Mouse (Mus musculus) macrophage (primary cell): ENCODE results near the gene Tesc. TPM values are rescaled to one million over a fixed set of nuclear protein-coding genes. Genes with fewer than 3 reads are reported as not detected.

Experiments
- H3K27ac ChIP-seq: fragments of 350-480 bp; formaldehyde crosslinking; 2 replicates; pipeline ENCODE4 v1.9.0; 2021
- H3K36me3 ChIP-seq: fragments of 350-480 bp; formaldehyde crosslinking; 2 replicates; pipeline ENCODE4 v1.9.0; 2021; ENCODE audit errors: inconsistent target
- H3K4me3 ChIP-seq: fragments of 350-480 bp; formaldehyde crosslinking; 2 replicates; pipeline ENCODE4 v1.9.0; 2021; ENCODE audit errors: inconsistent target
- H3K79me2 ChIP-seq: fragments of 350-480 bp; formaldehyde crosslinking; 2 replicates; pipeline ENCODE4 v1.9.0; 2021; ENCODE audit errors: inconsistent target
- WGBS: methylation state at CpG from one replicate; pipeline ENCODE4 v1.1.7; 2026; ENCODE audit warnings: inconsistent platforms; ENCODE audit not compliant: missing documents; 5-methylcytosine and 5-hydroxymethylcytosine counted together
- polyA plus RNA-seq: library from polyadenylated mRNA; stranded (reverse); fragments of 250-400 nt; gene quantifications from 3 replicates; pipeline ENCODE4 v1.2.4, GENCODE M21; 2018; ENCODE audit warnings: inconsistent platforms

Tesc gene
- polyA plus RNA-seq, 1 experiment from 2014 or later = not detected

DNA sequence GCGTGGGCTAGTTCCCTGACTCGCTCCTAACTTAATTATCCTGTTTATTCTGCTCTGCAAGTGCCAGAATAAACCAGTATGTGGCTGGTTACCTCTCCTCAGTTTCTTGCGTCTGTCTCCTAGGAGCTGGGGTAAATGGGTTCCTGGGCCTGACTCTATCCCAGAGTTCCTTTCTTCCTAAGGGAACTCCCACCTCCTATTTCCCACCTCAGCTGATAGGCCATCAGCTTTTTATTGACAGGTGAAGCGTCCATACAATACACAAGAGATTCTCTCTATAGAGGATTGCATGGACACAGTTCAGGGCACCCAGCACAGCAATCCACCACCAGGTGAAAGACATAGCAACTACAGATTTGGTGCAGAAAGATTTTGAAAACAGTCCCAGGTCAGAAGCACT, 16.2 kb downstream of the Tesc start:
- WGBS = 93% methylated on average over 4 of the region's 4 CpGs

DNA sequence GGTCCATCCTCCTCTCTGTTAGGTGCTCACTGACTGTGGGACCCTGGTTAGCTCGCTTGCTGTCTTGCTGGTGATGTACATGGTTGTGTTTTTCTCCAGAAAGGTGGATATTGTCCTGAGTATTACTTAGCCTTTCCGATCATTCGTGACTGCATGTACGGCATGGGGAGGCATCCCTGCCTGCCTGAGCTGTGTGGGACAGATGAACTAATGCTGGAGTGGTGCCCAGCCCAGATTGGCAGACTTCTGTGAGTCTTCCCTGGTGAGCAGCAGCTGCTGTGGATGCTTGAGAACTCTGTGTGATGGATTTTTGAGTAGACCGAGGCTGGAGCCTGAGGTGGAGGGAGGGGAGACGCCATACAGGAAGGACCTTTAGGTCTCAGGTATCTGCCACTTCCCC, 17.4 kb downstream of the Tesc start:
- 90% methylated on average over 5 of the region's 6 CpGs for WGBS
- Histone ChIP-seq H3K36me3 (no peaks in the 10 kb centered on the region), H3K27ac (no peak overlapping the region)

More for the DNA sequence above, 16.2 kb downstream of the Tesc start:
- Histone ChIP-seq H3K36me3 (no peaks in the 10 kb centered on the region), H3K4me3 (no peak overlapping the region), H3K27ac (no peak overlapping the region), H3K79me2 (no peaks in the 10 kb centered on the region)

DNA sequence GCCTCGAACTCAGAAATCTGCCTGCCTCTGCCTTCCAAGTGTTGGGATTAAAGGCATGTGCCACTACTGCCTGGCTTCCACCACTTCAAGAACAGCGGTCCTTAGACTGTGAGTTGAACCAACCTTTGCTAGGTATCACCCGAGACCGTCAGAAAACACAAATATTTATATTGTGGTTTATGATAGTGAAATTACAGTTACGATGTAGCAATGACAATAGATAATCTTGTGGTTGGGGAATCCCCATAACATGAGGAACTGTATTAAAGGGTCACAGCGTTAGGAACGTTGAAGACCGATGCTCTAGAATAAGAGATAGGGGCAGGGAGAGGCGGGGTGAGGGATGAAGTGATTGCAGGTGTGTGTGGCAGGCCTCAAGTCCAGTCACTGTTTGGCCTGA, 17.8 kb downstream of the Tesc start:
- Histone ChIP-seq H3K4me3 (no peak overlapping the region), H3K27ac (no peak overlapping the region), H3K79me2 (no peaks in the 10 kb centered on the region), H3K36me3 (no peaks in the 10 kb centered on the region)
- WGBS = 36% methylated on average over 8 of the region's 9 CpGs

More for the DNA sequence above, 17.4 kb downstream of the Tesc start:
- no peak overlapping the region for H3K4me3 ChIP-seq
- no peaks in the 10 kb centered on the region for H3K79me2 ChIP-seq

DNA sequence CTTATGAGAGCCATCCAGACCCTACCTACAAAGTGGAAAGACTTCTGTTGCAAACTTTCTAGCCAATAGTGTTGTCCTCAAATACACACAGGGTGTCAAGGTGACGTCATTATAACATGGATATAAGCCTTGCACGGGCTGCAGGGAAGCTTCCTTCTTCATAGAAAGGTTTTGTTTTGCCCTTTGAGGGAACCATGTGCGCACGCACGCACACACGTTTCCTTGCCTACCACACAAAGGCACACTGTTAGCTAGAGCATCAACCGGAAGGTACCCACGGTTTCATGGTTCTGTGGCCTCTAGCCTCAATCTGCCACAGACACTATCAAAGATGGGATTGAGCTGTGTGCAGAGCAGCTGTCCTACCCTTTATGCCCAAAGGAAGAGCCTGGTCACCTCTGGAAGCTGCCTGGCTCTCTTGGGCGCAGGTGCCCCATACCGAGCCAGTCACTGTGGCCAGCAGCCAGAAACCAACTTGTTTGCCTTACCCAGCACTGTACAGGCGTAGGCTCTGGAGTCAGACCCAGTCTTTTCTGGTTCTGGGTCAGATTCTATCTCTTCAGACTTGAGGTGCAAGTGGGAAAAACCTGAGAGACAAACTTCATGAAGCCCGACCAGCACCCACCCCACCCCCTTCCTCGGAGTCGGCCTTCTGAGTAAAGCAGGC, 19.7 kb downstream of the Tesc start:
- Histone ChIP-seq H3K79me2 (no peaks in the 10 kb centered on the region), H3K27ac (no peak overlapping the region), H3K4me3 (no peak overlapping the region), H3K36me3 (no peaks in the 10 kb centered on the region)
- WGBS = 78% methylated on average over 14 of the region's 14 CpGs

DNA sequence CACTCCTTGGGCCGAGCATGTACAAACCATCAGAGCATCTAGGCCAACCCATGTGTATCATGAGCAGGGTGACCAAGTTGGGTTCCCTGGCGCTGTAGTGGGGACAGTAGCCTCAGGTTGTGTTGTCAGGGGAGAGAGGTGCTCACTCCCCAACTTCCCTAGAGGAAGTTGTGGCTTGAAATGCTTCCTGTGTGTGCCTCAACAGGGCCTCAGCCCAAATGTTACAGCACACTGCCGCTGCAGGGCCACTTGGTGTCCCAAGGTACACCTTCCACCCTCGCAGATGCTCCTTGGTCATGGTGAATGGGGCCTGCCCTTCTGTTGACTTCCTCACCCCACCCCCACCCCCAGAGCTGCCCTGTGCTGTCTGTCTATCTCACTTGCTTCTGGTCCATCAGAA, 20.9 kb downstream of the Tesc start:
- no peaks in the 10 kb centered on the region for H3K36me3 ChIP-seq
- no peak overlapping the region for H3K27ac ChIP-seq
- 15% methylated on average over 4 of the region's 4 CpGs for WGBS
- H3K79me2 ChIP-seq = no peaks in the 10 kb centered on the region
- no peak overlapping the region for H3K4me3 ChIP-seq

DNA sequence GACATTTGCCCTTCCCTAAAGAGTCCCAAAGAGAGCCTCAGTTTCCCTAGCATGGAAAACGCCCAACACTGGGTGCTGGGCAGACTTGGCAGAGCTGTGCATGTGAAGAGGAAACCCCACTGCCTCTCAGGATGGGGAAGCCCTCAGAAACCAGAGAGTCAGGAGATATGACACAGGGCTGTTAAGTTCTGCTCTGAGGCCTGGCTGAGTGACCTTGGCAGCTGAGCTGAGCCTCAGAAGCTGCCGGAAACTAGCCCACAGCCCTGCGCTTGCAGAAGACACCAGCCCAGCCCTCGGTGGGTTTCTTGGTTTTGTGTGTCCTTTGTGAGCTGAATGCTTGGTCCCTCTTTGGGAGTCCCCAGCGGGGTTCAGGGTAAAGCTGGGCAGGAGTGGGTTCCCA, 21.4 kb downstream of the Tesc start:
- Histone ChIP-seq H3K36me3 (no peaks in the 10 kb centered on the region), H3K4me3 (no peak overlapping the region), H3K79me2 (no peaks in the 10 kb centered on the region), H3K27ac (no peak overlapping the region)
- WGBS = 13% methylated on average over 5 of the region's 5 CpGs

DNA sequence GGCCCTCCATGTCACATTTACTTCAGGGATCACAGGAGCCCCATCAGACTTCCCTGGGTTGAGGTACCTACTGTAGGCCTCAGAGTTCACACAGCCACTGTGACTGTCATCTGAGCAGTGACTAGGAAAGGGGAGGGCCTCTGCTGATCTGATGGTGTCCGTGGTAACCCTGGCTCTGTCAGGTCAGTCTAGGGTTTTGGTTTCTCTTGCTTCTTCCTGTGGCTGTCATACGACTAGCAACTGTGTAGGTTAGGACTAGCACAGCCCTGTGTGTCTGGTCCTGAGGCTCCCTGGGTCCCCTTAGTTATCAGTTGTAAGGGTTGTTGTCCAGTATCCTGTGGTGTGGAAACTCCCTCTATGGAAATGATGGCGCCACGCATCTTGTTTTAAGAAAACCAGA, 23.2 kb downstream of the Tesc start:
- Histone ChIP-seq H3K4me3 (no peak overlapping the region), H3K36me3 (no peaks in the 10 kb centered on the region), H3K27ac (no peak overlapping the region), H3K79me2 (no peaks in the 10 kb centered on the region)
- 54% methylated on average over 4 of the region's 4 CpGs for WGBS

DNA sequence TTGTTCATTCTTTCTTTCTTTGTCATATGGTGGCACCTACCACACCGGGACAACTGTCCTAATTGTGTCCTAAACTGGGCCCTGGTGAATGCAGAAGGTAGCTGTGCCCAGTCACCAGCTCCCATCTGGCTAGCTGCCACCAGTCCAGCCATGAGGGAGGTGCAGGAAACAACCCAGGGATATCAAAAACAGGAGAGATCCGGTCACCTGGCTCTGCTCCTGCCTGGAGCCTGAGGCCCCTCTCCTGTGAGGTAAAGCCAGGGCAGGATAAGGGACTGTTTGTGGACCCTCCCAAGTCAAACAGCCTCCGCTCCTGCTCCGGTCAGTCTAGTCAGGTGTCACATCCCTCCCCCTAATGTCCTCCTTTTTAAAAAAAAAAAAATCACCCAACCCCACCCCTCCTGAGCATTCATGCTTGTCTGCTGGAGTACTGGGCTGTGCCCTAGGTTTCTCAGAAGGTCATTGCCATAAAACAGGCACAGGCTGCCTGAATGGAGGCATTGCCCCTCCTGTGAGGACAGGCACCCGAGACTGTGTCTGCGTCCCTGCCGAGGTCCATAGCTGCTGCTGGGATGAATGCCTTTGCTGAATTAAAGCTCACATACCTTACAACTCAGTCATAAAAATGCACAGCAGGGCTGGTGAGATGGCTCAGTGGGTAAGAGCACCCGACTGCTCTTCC, 24.6 kb downstream of the Tesc start:
- H3K27ac ChIP-seq = no peak overlapping the region
- no peaks in the 10 kb centered on the region for H3K36me3 ChIP-seq
- no peaks in the 10 kb centered on the region for H3K79me2 ChIP-seq
- no peak overlapping the region for H3K4me3 ChIP-seq
- WGBS = 92% methylated on average over 8 of the region's 8 CpGs

DNA sequence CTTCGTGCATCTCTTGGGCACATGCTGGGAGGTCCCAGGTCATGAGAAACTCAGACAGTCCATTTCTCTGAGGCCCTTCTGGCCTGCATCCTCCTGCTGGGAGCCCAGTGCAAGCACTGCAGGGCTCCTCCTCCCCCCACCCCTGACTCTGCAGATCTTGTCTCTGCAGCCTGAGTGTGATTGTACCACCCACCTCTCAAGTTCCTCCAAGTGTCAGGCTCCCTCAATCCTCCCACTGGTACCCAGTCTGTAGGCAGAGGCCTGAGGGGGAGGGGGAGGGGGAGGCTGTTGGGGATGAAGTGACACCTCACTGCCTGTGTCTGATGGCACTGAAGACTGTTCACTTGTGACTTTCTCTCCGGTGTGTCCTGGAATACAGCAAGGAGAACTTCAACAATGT, 25.7 kb downstream of the Tesc start:
- H3K36me3 ChIP-seq = no peaks in the 10 kb centered on the region
- WGBS = 95% methylated on average over 2 of the region's 2 CpGs
- no peak overlapping the region for H3K4me3 ChIP-seq
- H3K27ac ChIP-seq = no peak overlapping the region
- no peaks in the 10 kb centered on the region for H3K79me2 ChIP-seq

DNA sequence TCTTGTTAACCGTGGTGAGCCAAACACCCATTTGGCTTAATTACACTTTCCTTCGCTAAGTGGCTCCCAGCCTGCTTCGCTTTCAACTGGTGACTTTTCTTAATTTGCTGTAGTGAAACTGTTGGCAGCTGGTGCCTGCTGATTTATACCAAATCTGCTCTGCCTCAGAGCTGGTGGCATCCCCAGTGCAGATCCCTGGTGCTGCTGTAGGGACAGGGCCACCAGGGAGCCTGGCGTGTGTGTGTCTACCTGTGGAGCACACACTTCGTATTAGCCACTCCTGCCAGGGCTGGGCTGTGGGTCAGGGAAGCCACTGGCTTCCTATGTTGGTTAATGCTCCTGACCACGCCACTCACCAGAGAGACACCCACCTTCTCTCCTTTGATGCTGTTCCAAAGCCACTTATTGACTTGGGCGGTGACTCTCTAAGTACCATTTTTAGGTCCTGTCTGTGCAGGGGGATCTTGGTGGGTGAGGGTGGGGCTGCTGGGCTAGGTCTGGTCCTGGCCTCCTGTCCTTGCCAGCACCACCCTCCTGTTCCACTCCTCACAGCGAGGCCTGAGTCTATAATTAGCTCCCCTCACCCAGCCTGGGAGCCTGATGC, 30.1 kb downstream of the Tesc start:
- Histone ChIP-seq H3K36me3 (no peaks in the 10 kb centered on the region), H3K4me3 (no peak overlapping the region), H3K79me2 (no peaks in the 10 kb centered on the region), H3K27ac (no peak overlapping the region)
- WGBS = 43% methylated on average over 8 of the region's 8 CpGs

DNA sequence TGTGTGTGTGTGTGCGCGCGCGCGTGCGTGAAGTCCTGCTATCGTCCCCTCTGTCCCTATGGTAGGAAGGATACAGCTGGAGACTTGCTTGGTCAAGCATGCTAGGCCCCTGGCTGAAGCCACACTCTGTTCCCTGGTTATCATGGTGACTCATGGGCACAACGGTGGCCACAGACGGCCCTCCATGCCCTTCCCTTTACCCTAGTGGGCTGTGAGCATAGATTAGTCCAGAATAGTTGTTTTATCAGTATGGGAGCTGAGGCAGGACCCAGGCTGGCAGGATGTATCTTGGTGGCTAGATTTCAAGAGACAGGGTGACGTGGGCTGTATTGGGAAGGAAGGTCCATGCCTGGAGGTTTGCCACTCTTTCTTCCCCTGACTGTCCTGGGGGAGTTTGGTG, 31.3 kb downstream of the Tesc start:
- no peak overlapping the region for H3K4me3 ChIP-seq
- no peak overlapping the region for H3K27ac ChIP-seq
- H3K36me3 ChIP-seq = no peaks in the 10 kb centered on the region
- no peaks in the 10 kb centered on the region for H3K79me2 ChIP-seq
- 92% methylated on average over 9 of the region's 10 CpGs for WGBS

DNA sequence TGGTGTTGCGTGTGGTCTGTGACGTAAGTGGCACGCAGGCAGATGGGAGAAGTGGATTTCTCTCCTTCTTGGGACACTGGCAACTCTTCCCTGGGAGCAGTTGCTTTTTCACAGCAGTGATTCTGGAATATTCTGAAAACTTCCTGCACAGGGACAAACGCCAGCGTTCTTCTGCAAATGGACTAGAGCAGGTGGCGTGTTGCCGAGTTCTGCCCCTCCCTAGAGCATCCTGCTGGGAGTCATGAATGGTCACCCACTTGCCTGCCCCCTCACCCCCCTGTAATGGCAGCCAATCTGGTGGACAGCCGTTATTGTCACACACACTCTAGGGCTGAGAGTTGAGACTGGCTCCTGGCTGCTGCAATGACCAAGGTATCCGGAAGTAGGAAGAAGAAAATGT, 32.1 kb downstream of the Tesc start:
- Histone ChIP-seq H3K4me3 (no peak overlapping the region), H3K36me3 (0 out of 2 replicates have a peak, but pooled peaks cover 3% of the 10 kb centered on the region), H3K27ac (no peak overlapping the region), H3K79me2 (no peaks in the 10 kb centered on the region)
- WGBS = 89% methylated on average over 9 of the region's 9 CpGs

DNA sequence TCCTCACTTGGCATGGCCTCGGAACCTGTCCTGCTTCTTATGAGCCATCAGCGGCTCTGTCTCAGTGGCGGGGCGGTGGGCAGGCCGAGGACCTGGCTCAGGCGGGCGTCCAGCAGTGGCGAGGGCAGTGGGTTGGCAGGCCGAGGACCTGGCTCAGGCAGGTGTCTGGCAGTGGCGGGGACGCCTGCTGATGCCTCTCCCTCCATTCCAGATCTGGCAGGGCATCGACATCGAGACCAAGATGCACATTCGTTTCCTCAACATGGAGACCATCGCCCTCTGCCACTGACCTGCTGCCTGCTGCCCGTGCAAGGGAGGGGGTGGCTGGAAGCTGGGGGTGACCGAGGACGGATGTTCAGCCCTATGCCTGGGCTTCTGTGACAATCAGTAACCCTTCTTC, 33.8 kb downstream of the Tesc start:
- Histone ChIP-seq H3K27ac (no peak overlapping the region), H3K36me3 (peaks cover 4% of the 10 kb centered on the region; the same call in 1 of the 2 replicates), H3K4me3 (no peak overlapping the region), H3K79me2 (no peaks in the 10 kb centered on the region)
- 94% methylated on average over 18 of the region's 18 CpGs for WGBS

DNA sequence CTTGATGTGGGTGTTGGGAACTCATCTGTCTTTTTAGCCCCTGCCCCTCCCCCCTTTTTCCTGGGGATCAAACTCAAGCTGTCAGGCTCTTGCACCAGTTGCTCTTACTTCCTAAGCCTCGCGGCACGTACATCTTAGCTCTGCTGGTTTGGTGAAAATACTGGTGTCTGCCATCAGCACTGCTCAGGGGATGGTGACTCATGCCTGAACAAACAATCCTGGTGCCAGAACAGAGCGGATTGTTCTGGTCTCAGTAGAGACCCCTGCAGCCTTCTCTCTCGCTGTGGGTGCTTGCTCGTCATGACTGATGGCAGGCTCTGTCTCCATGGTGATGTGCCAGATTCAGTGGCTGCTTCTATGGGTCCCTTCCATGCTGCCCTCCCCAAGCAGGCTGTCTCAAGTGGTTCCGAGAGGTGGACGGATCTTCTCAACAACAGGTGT, 35.7 kb downstream of the Tesc start:
- H3K27ac ChIP-seq = no peak overlapping the region
- peaks cover 12% of the 10 kb centered on the region; the same call in 1 of the 2 replicates for H3K36me3 ChIP-seq
- WGBS = 91% methylated on average over 8 of the region's 8 CpGs
- H3K79me2 ChIP-seq = no peaks in the 10 kb centered on the region
- H3K4me3 ChIP-seq = no peak overlapping the region

DNA sequence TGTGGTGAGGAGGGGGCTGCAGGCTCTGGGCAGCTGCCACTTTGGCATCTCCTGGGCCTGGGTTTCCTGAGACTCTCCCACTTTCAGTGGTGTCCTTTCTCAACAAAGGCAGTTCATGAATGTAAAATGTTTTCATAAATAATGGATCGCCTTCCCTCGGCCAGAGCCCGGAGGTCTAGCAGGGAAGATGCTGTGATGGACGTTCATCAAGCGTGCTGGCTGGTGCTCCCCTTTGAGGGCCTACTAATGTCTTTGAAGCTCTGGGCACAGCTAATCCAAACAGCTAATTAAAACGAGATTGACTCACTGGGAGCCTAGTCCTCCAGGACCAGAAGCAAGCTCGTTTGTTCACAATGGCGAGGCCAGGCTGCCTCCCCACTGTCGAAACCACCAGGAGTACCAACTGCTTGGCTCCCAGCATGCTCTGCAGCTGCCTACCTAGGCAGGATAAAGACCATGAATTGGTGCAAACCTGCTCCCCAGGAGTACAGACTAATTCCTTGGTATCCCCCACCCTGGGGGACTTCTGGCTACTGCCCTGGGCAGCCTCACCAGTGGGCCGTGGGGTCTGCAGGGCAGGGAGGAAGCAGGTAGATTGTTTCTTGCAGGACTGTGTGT, 36.9 kb downstream of the Tesc start:
- Histone ChIP-seq H3K27ac (no peak overlapping the region), H3K79me2 (no peaks in the 10 kb centered on the region), H3K4me3 (no peak overlapping the region), H3K36me3 (peaks cover 19% of the 10 kb centered on the region; the same call in 1 of the 2 replicates)
- WGBS = 94% methylated on average over 10 of the region's 10 CpGs
